Mouse (Mus musculus): ENCODE results near the gene Arid3b.
"Not testable (repeated sequence)": the region's sequence is repeated elsewhere in the genome, so short reads cannot be mapped to it uniquely, and the experiment has no call there.

Arid3b gene

GRCm38 (mm10) chr9:57836581-57837170 lies at the start of gene Arid3b:
Gene Arid3b, minus strand, starts transcription at chr9:57836793.
- DNase-seq = peak; percentile 95

- DNase-seq = no peak
Measured at GRCm38 (mm10) chr9:57883413-57883812, 46.8 kb upstream of the Arid3b start.

- not testable (repeated sequence) for DNase-seq
Measured at GRCm38 (mm10) chr9:57881781-57882180, 45.2 kb upstream of the Arid3b start.

- DNase-seq = no peak
Measured at GRCm38 (mm10) chr9:57880278-57880677, 43.7 kb upstream of the Arid3b start.

- DNase-seq = no peak
Measured at GRCm38 (mm10) chr9:57879213-57879612, 42.6 kb upstream of the Arid3b start.

- no peak for DNase-seq
Measured at GRCm38 (mm10) chr9:57874994-57875393, 38.4 kb upstream of the Arid3b start.

GRCm38 (mm10) chr9:57874134-57874533 lies 37.5 kb upstream of the Arid3b start:
- no peak for DNase-seq

GRCm38 (mm10) chr9:57870273-57870816 lies 33.8 kb upstream of the Arid3b start:
- DNase-seq = no peak

- DNase-seq = no peak
Measured at GRCm38 (mm10) chr9:57868767-57869166, 32.2 kb upstream of the Arid3b start.

GRCm38 (mm10) chr9:57867880-57868279 lies 31.3 kb upstream of the Arid3b start:
- no peak for DNase-seq

- no peak for DNase-seq
Measured at GRCm38 (mm10) chr9:57867236-57867635, 30.6 kb upstream of the Arid3b start.

GRCm38 (mm10) chr9:57866530-57866929 lies 29.9 kb upstream of the Arid3b start:
- DNase-seq = no peak

GRCm38 (mm10) chr9:57864336-57864735 lies 27.7 kb upstream of the Arid3b start:
- peak; percentile 35 for DNase-seq

GRCm38 (mm10) chr9:57861951-57862471 lies 25.4 kb upstream of the Arid3b start:
- DNase-seq = peak; percentile 46

GRCm38 (mm10) chr9:57856456-57856855 lies 19.9 kb upstream of the Arid3b start:
- no peak for DNase-seq

GRCm38 (mm10) chr9:57854280-57854679 lies 17.7 kb upstream of the Arid3b start:
- no peak for DNase-seq

GRCm38 (mm10) chr9:57839032-57839431 lies 2.4 kb upstream of the Arid3b start:
- DNase-seq = no peak

GRCm38 (mm10) chr9:57835841-57836514 lies 615 bp downstream of the Arid3b start:
- no peak for DNase-seq

GRCm38 (mm10) chr9:57834629-57835417 lies 1.8 kb downstream of the Arid3b start:
- DNase-seq = no peak

- no peak for DNase-seq
Measured at GRCm38 (mm10) chr9:57833762-57834471, 2.7 kb downstream of the Arid3b start.

GRCm38 (mm10) chr9:57831267-57832082 lies 5.1 kb downstream of the Arid3b start:
- DNase-seq = peak; percentile 99

Measured in kidney, postnatal 14 days (tissue).